Mouse (Mus musculus) gonadal fat pad, adult 2 months (tissue): ENCODE measurements at regions not wholly inside any gene's neighbourhood (a gene's known extent, or its start where the extent isn't known, plus 50 kb on each side); places are given as distances from the start of the nearest gene placed in this dataset.

ENCODE experiments used
- DNase-seq: peaks from one replicate; pipeline ENCODE4 v3.0.0-alpha.2; 2012; ENCODE audit warnings: low read depth

DNA sequence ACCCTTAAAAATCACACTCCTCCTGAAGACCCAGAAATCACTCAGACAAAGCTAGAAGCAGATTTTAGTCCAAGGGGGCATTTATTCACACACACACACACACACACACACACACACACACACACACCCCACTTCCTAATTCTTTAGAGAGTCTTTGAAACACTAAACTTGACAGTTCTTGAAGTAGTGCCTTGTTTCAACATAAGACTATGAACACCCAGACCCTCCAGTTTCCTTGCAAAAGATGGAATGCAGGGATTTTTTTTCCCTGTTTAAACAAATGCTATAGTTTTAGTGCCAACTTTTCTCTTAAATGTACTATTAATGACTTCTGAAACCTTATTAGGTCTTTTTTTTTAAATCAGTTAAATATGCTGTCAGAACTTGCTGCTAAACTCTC lies 279.2 kb upstream of the Fat1 start:
- DNase-seq: no peak

GRCm38 (mm10) chr8:44656470-44656869 lies 278.8 kb upstream of the Fat1 start:
- DNase-seq: no peak

- DNase-seq: no peak
Measured at GRCm38 (mm10) chr8:44661696-44662095, 273.6 kb upstream of the Fat1 start.

DNA sequence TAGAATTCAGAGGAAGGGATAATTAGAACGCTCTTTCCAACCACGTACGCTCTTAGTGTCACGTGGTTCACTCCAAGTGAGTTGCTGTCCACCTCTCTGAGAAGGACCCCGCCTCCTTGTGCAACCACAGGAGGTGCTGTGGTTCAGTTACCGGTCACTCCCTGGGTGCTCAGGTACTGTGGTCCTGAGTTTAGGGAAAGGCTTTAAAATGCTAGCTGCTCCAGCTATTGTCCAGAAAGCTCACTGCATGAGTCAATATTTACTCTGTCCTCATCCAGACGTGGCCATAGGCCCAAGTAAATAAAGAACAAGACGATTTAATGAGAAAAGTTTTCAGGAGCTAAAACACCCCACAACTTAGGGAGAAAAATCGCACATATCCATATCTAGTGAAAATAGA lies 248.1 kb upstream of the Fat1 start:
- no peak for DNase-seq

- DNase-seq: no peak
Measured at GRCm38 (mm10) chr8:44689837-44690592, 245.2 kb upstream of the Fat1 start.

GRCm38 (mm10) chr8:44690593-44690950 lies 244.7 kb upstream of the Fat1 start:
- DNase-seq: no peak

GRCm38 (mm10) chr8:44691140-44691539 lies 244.1 kb upstream of the Fat1 start:
- DNase-seq: peak; percentile 30

GRCm38 (mm10) chr8:44692036-44692688 lies 243.1 kb upstream of the Fat1 start:
- no peak for DNase-seq

DNA sequence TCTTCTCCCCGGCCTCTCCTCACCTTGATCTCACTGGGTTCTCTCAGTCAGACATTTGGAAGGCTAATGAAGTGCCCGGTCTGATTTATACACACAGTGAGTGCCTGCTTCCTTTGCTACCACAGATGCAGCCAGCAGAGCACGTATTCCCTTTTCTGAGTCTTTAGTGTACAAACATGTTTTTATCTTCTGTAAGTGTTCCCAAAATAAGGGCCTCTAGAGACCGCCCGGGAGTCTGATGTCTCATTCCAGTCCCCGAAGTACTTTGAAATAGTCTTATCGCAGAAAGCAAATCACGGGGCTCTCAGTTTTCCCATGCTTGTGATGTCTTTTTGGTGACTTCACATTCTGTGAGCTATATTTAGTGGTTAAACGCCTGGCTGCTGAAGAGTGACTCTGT lies 240.4 kb upstream of the Fat1 start:
- DNase-seq: no peak

DNA sequence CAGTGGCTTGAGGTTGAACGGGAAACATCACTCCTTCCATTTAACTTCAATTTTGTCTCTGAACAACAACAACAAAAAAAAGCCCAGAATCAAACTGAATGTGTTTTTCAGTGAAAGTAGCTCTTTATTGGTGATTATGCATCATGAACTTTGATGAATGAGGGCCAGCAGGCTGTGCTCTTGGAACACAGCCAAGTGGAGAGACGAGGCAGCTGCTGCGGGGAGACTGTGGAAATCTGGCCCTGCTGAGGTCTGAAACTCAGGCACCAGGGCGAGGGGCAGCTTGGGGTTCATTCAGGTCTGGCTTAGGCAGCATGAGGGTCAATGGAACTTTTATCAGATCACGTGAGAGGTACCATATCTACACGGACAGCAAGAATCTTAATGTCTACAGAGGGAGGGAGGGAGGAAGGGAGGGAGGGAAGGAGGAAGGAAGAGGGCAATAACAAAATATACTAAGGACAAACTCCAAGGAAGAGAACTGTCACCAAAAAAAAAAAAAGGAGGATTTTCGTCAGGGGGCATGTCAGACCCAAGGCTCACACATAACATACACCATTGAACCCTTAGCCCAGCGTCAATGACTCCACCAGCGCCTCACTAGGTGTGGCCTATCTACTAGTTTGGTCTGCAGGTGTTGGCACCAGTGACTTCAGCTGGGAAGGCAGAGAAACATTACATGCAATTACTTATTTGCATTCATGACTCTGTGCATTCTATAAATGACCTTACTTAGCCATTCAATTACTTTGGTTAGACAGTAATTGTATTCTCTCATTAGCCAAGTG lies 239.0 kb upstream of the Fat1 start:
- no peak for DNase-seq

GRCm38 (mm10) chr8:44699384-44700105 lies 235.7 kb upstream of the Fat1 start:
- DNase-seq: no peak

- DNase-seq: no peak
Measured at GRCm38 (mm10) chr8:44704595-44705265, 230.5 kb upstream of the Fat1 start.

DNA sequence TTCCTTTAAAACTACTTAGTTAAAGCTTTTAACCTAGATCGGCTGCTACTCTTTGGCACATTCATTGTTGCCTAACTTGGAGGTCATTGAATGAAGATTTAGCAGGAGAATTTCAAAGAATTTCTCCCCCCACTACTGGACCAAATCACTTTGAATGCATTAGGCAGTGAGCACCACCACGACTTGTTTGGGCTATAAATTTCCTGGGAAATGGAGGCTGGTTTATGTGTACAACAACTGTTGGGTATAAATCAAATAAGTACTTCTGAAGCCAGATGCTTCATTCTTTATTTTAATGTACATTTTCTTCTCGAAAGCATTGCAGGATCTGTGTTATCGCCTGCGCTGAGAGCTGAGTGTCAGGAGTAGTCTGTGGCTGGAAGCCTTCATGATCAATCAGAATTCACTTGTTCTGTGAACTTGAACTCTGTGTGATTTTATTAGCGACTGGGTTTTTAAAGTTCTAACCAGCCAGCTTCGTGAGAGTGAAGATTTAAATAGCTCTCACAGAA lies 226.5 kb upstream of the Fat1 start:
- DNase-seq: no peak

GRCm38 (mm10) chr8:44709171-44709940 lies 225.9 kb upstream of the Fat1 start:
- DNase-seq: no peak

DNA sequence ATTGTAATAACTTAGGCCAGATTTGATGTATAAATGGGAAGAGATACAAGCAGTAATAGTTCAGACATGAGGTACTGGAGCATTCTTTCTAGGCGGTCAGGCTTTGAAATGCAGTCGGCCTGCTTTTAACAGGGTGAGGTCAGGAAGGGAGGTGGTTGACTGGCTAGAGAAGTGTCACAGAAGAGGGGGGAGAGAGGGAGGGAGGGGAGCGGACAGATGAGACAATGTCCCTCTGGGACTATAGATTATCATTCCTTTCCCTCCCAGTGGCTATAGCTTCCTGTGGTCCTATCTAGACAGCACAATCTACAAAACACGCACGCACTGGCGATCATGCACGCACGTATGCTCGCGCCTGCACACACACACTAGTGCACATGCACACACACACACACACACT lies 200.7 kb upstream of the Fat1 start:
- no peak for DNase-seq

DNA sequence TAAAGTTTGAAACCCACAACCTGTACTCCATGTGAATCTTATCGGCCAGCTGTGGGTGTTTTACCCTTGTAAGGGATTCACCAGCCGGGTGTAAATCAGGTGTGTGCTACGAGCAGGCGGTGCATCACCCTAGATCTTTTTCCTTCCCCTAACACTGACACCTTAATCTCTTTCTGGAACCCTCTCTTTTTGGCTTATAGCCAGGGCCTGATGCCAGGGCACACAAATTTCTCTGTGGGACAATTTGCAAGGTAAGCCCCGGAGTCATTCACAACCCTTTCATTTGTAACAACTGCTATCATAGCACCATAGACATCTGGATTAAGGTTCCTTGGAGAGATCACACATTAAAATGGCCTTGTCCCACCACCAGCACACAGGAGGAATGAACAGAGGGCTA lies 199.4 kb upstream of the Fat1 start:
- DNase-seq: no peak

DNA sequence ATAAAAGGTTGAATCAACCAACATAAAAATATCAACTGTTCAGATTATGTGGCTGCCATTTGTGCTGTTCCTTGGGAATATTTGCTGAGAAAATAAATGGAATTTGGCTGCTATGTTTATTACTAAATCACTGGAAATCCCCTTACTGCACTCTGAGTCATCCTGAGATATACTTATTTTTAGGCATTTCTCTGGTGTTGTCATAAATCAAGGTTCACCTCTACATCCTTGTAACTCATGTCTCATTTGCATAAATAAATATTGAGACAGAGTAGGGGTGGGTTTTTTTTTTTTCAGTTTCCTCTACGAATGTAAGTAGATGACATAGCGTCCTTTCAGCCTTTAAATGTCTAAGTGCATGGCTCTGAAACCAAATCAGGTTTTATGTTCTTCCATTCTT lies 191.9 kb upstream of the Fat1 start:
- no peak for DNase-seq

DNA sequence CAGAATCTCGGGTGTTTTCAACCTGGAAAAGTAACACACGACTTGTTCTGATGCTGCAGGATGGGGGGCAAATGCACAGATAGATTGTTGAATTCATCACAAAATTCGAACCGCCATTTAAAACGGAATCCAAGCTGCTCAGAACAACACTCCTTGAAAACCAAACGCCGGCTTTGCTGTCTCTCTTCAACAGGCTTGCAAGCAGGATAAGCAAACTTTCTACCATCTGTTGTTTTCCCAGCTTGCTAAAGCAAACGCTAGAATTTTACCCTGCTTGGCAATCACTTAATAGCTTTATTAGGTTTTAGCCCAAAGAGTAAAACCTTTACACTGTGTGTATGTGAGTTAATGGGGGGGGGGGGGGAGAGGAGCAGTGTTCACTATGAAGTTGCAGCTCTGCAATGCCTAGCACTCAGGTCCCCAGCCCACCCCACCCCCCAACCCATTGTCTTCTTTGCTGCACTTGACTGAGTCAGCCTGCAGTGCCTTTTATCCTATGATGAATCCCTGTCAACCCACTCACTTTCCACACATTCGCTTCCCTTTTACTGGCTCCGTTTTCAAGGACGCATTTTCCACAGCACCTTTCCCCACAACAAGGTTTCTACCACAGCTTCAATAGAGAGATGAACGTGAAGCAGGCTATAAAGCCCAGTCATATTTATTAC lies 190.1 kb upstream of the Fat1 start:
- DNase-seq: no peak

DNA sequence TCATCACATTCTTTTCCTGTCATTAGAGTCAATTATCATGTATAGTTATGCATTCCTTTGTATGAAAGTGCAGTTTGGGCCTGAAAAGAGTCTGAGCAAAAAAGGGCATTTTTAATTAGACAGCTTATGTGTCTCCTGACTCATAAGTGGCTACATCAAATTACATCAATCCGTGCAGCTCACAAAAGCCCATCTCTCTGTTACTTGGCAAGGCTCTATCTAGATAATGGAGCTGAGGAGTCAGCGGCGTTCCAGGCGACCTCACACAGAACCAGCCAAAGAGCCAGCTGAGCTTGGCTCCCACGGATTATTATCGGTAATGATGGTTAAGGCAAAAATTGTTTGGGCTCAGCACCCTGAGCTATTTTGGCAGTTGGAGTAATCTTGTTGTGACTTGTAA lies 176.5 kb upstream of the Fat1 start:
- DNase-seq: no peak

DNA sequence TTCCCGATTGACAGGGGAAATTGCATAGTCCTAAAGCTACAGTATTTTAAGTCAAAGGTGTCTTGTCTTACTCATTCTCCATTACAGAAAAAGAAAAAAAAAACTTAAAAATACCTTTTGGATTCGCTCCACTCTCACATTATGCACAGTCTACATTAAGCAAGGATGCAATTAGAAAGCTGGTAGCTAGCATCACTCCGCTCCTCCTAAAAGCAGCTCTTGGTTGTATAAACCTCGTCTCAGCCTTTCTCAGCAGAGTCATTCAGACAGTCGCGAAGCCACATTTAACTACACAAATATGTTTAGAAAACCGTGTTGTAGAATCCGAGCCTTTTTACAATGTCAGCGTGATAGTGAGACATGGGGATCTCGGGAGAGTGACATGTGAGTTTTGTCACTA lies 172.5 kb upstream of the Fat1 start:
- no peak for DNase-seq
